Mouse (Mus musculus) stomach, embryonic 14.5 days (tissue): ENCODE results near the gene Parp6. TPM values are rescaled to one million over a fixed set of nuclear protein-coding genes. Genes with fewer than 3 reads are reported as not detected.

ENCODE experiments used
- ATAC-seq: fragments of 200-750 bp; cut with Nextera tagmentation; 2 replicates; pipeline ENCODE4 v1.8.0; 2017; ENCODE audit warnings: low read depth, moderate TSS enrichment; ENCODE audit not compliant: insufficient number of reproducible peaks, insufficient read depth, low FRiP score
- H3K27ac ChIP-seq: fragments of 300-500 bp; sonication (generic); 2 replicates; pipeline ENCODE4 v1.5.1; 2014; ENCODE audit warnings: mild to moderate bottlenecking, low read length, moderate library complexity, mixed read lengths
- H3K27me3 ChIP-seq: fragments of 300-500 bp; sonication (generic); 2 replicates; pipeline ENCODE4 v1.6.1; 2014; ENCODE audit warnings: low read length, control low read depth, mixed read lengths; ENCODE audit not compliant: control insufficient read depth, insufficient read depth
- H3K36me3 ChIP-seq: fragments of 300-500 bp; sonication (generic); 2 replicates; pipeline ENCODE4 v1.6.1; 2014; ENCODE audit warnings: mild to moderate bottlenecking, control low read depth, low read length, moderate library complexity, mixed read lengths; ENCODE audit not compliant: control insufficient read depth, insufficient read depth
- H3K4me1 ChIP-seq: fragments of 300-500 bp; sonication (generic); 2 replicates; pipeline ENCODE4 v1.6.1; 2014; ENCODE audit warnings: low read length, control low read depth, mixed read lengths; ENCODE audit not compliant: control insufficient read depth, insufficient read depth
- H3K4me2 ChIP-seq: fragments of 300-500 bp; sonication (generic); replicated peaks from 2 replicates; pipeline ENCODE4 v1.6.1; 2014; ENCODE audit warnings: low read depth, low read length, control low read depth
- H3K4me3 ChIP-seq: fragments of 300-500 bp; sonication (generic); 2 replicates; pipeline ENCODE4 v1.5.1; 2014; ENCODE audit warnings: low read depth, low read length, control low read depth
- H3K9ac ChIP-seq: fragments of 300-500 bp; sonication (generic); replicated peaks from 2 replicates; pipeline ENCODE4 v1.6.1; 2014; ENCODE audit warnings: low read depth, mild to moderate bottlenecking, control low read depth, low read length, moderate library complexity, mixed read lengths
- H3K9me3 ChIP-seq: fragments of 300-500 bp; sonication (generic); 2 replicates; pipeline ENCODE4 v1.6.1; 2016; ENCODE audit warnings: low read depth, low read length, control low read depth; ENCODE audit not compliant: control insufficient read depth
- WGBS: fragments of 180-500 bp; shearing (Covaris S2); extraction: QIAGEN DNeasy Blood & Tissue Kit; methylation state at CpG from one replicate; pipeline ENCODE4 v1.1.7; 2014; 5-methylcytosine and 5-hydroxymethylcytosine counted together
- polyA plus RNA-seq: library from polyadenylated mRNA; unstranded; fragments of >200 nt; fragmentation: Nextera tagmentation; extraction: Ambion mirVana; gene quantifications from 2 replicates; pipeline ENCODE4 v1.2.1, GENCODE M21; 2014

The Parp6 gene
- polyA plus RNA-seq, 1 experiment from 2014 or later = 39.5 TPM

GRCm38 (mm10) chr9:59696381-59696780 is 79.3 kb downstream of the Parp6 start:
- Histone ChIP-seq H3K36me3 (no peaks in the 10 kb centered on the region), H3K4me1 (peaks cover 24% of the 10 kb centered on the region), H3K4me3 (no peak overlapping the region), H3K4me2 (no peak overlapping the region), H3K9ac (no peak overlapping the region), H3K27me3 (no peaks in the 10 kb centered on the region), H3K27ac (no peak overlapping the region), H3K9me3 (no peaks in the 10 kb centered on the region)
- 74% methylated on average over 3 of the region's 3 CpGs for WGBS
- no peak for ATAC-seq

Other genes starting within 250 kb of the Parp6 start
- 18.3 and 19.4 TPM in 2 replicates for gene Arih1, start 130.7 kb upstream of the Parp6 start, polyA plus RNA-seq
- gene Hexa, start 77.7 kb upstream of the Parp6 start, polyA plus RNA-seq = 86.7 and 88.1 TPM in 2 replicates
- gene Tmem202, start 77.4 kb upstream of the Parp6 start, polyA plus RNA-seq = 0.39 TPM in 1 of 2 replicates, not detected in the other
- gene Celf6, start 39.4 kb upstream of the Parp6 start, polyA plus RNA-seq = 4.0 and 4.6 TPM in 2 replicates
- gene Pkm, start 39.1 kb downstream of the Parp6 start, polyA plus RNA-seq = 1,134 and 1,145 TPM in 2 replicates
- 1.1 and 1.5 TPM in 2 replicates for gene Gramd2, start 62.9 kb downstream of the Parp6 start, polyA plus RNA-seq
- 11.7 and 12.4 TPM in 2 replicates for gene Senp8, start 133.4 kb downstream of the Parp6 start, polyA plus RNA-seq
- 18.9 and 19.8 TPM in 2 replicates for gene Myo9a, start 133.6 kb downstream of the Parp6 start, polyA plus RNA-seq